Mouse (Mus musculus): ENCODE measurements at regions not wholly inside any gene's neighbourhood (a gene's known extent, or its start where the extent isn't known, plus 50 kb on each side); places are given as distances from the start of the nearest gene placed in this dataset.

- H3K4me2 ChIP-seq (ENCODE audit: low read depth, low read length) = no peak overlapping the region
- ATAC-seq (no peak), DNase-seq (ENCODE audit: low spot score) (no peak)
- no peak overlapping the region for H3K4me3 ChIP-seq (ENCODE audit: low read length)
- H3K36me3 ChIP-seq (ENCODE audit: insufficient read depth, low read length) = no peaks in the 10 kb centered on the region
- no peak for TF ChIP-seq CTCF (IDR thresholded peaks at IDR 0.05; ENCODE audit: low read depth)
- no peak overlapping the region for H3K27ac ChIP-seq
- H3K9me3 ChIP-seq (ENCODE audit: low read length) = no peaks in the 10 kb centered on the region; the same call in 1 of the 2 replicates
- no peaks in the 10 kb centered on the region for H3K4me1 ChIP-seq (ENCODE audit: insufficient read depth, low read length)
- no peaks in the 10 kb centered on the region for H3K27me3 ChIP-seq (ENCODE audit: insufficient read depth, low read length)
- WGBS = 74% methylated on average over 3 of the region's 3 CpGs
- H3K9ac ChIP-seq (replicated peaks; ENCODE audit: low read length) = no peak overlapping the region
Observed at GRCm38 (mm10) chr1:43337168-43337784, 107.1 kb upstream of the Nck2 start.

DNA sequence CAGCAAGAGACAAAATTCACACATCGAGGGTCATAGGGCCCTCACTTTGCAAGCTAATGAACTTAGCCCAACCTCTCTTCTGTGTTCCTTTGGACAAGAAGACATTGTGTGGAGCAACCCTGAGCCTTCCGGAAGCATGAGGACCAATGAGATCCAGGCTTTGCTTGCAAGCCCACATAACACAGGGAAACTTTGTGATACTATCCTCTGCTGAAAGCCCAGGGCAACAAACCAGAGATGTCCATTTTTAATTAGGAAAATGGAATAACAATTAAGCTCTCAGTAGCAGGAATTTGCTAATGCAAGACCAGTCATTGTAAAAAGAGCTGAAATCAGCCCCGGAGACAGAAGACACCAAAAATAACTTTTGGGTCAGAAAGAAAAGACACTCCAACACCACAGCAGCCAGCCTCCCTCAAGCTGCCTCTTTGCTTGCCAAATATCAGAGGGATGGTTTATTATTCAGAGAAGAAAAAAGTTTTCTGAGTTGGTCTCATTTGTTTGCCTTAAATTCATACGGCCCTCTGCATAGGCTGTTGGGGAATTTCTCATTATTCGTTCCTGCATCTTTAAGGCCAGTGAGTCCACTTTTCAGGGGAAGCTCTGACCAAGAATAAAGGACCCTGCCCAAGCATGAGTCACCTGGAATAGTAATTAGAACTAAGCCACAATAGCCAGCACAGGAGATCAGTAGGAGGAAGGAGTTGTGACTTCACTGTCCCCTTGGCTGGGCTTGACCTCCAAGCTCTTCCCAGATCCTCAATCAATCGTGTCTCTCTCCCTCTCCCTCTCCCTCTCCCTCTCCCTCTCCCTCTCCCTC, 106.1 kb upstream of the Nck2 start:
- Histone ChIP-seq H3K4me2 (ENCODE audit: low read depth, low read length) (no peak overlapping the region), H3K36me3 (ENCODE audit: insufficient read depth, low read length) (no peaks in the 10 kb centered on the region), H3K27me3 (ENCODE audit: insufficient read depth, low read length) (no peaks in the 10 kb centered on the region), H3K9me3 (ENCODE audit: low read length) (no peaks in the 10 kb centered on the region; the same call in 1 of the 2 replicates), H3K4me1 (ENCODE audit: insufficient read depth, low read length) (no peaks in the 10 kb centered on the region), H3K4me3 (ENCODE audit: low read length) (no peak overlapping the region), H3K9ac (replicated peaks; ENCODE audit: low read length) (no peak overlapping the region), H3K27ac (no peak overlapping the region)
- 56% methylated on average over 6 of the region's 6 CpGs for WGBS
- no peak for TF ChIP-seq CTCF (IDR thresholded peaks at IDR 0.05; ENCODE audit: low read depth)
- DNase-seq (ENCODE audit: low spot score) (no peak), ATAC-seq (no peak)

DNA sequence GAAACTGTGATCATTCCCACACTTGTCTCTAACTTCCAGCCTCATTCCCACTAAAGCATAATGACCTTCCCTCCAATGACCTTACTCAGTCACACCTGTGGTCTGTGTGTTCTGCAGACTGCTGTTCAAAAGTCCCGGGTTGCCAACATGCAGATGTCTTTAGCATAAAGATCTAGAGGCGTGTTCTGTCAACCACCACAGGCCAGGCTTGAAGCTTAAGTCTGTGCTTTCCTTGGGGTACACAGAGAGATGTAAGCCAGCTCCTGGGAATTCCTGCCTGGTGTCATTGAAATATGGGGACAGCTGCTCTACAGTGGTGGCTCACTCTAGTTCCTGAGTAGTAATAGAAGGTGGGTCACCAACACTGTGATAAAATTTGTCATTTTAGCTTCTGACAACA, 101.5 kb upstream of the Nck2 start:
- H3K27ac ChIP-seq = no peak overlapping the region
- 81% methylated on average over 2 of the region's 2 CpGs for WGBS
- H3K9ac ChIP-seq (replicated peaks; ENCODE audit: low read length) = no peak overlapping the region
- no peak overlapping the region for H3K4me2 ChIP-seq (ENCODE audit: low read depth, low read length)
- no peak for TF ChIP-seq CTCF (IDR thresholded peaks at IDR 0.05; ENCODE audit: low read depth)
- no peaks in the 10 kb centered on the region for H3K27me3 ChIP-seq (ENCODE audit: insufficient read depth, low read length)
- H3K36me3 ChIP-seq (ENCODE audit: insufficient read depth, low read length) = no peaks in the 10 kb centered on the region
- no peak overlapping the region for H3K4me3 ChIP-seq (ENCODE audit: low read length)
- DNase-seq (ENCODE audit: low spot score) = no peak
- no peak for ATAC-seq
- H3K4me1 ChIP-seq (ENCODE audit: insufficient read depth, low read length) = no peaks in the 10 kb centered on the region
- no peaks in the 10 kb centered on the region for H3K9me3 ChIP-seq (ENCODE audit: low read length)

DNA sequence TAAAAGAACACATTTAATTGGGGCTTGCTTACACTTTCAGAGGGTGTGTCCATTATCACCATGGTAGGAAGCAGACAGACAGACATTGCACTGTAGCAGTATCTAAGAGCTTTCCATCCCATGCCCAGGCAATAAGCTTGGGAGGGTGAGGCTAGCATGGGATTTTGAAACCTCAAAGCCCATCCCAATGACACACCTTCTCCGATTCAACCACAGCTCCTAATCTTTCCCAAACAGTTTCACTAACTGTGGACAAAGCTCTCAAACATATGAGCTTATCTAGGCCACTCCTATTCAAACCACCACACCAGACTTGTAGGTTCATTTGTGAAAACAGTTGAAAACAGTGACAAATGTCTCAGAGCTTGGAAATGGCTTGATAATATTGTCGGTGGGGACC, 101.0 kb upstream of the Nck2 start:
- 92% methylated on average over 2 of the region's 2 CpGs for WGBS
- TF ChIP-seq CTCF (IDR thresholded peaks at IDR 0.05; ENCODE audit: low read depth) = no peak
- Histone ChIP-seq H3K36me3 (ENCODE audit: insufficient read depth, low read length) (no peaks in the 10 kb centered on the region), H3K4me1 (ENCODE audit: insufficient read depth, low read length) (no peaks in the 10 kb centered on the region), H3K4me2 (ENCODE audit: low read depth, low read length) (no peak overlapping the region), H3K27me3 (ENCODE audit: insufficient read depth, low read length) (no peaks in the 10 kb centered on the region), H3K9ac (replicated peaks; ENCODE audit: low read length) (no peak overlapping the region), H3K9me3 (ENCODE audit: low read length) (no peaks in the 10 kb centered on the region), H3K27ac (no peak overlapping the region), H3K4me3 (ENCODE audit: low read length) (no peak overlapping the region)
- DNase-seq (ENCODE audit: low spot score) (no peak), ATAC-seq (no peak)

DNA sequence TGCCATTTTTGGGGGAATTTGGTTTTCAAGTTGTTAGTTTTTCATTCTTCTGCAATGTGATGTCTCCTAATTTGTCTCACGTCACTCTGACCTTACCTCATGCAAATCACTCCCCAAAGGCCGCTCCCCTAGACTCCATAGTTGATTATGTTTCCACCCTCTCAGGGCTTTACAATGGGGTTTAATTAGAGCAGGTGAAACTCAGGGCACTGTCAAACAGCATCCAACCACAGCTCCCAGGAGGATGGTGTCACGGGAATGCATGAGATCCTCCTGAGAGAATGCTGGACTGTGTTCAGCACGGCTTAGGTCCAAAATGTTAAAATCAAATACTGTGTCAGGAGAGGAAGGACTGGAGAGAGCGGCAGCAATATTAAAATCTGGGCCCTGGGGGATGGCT, 100.4 kb upstream of the Nck2 start:
- Histone ChIP-seq H3K4me2 (ENCODE audit: low read depth, low read length) (no peak overlapping the region), H3K4me1 (ENCODE audit: insufficient read depth, low read length) (no peaks in the 10 kb centered on the region), H3K27me3 (ENCODE audit: insufficient read depth, low read length) (no peaks in the 10 kb centered on the region), H3K4me3 (ENCODE audit: low read length) (no peak overlapping the region), H3K36me3 (ENCODE audit: insufficient read depth, low read length) (no peaks in the 10 kb centered on the region), H3K27ac (no peak overlapping the region), H3K9me3 (ENCODE audit: low read length) (no peaks in the 10 kb centered on the region), H3K9ac (replicated peaks; ENCODE audit: low read length) (no peak overlapping the region)
- 72% methylated on average over 5 of the region's 5 CpGs for WGBS
- no peak for ATAC-seq
- no peak for TF ChIP-seq CTCF (IDR thresholded peaks at IDR 0.05; ENCODE audit: low read depth)
- DNase-seq (ENCODE audit: low spot score) = no peak

DNA sequence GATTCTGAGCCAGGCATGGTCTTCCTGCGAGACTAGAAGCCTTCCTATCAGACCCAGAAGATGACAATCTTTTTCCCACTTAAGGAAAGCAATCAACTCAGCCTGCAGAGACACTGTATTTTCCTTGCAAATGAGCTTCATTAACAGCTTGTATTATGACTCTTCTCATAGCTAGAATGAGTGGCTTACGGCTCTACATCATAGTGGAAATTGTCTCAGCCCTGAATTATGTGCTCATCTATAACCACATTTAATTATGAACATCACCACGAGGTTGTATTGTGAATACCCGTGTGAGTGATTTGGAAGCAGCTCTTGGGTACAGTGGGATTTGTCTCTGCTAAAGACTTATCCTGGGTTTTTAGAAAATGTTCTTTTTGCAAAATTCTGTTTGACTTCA, 97.2 kb upstream of the Nck2 start:
- TF ChIP-seq CTCF (IDR thresholded peaks at IDR 0.05; ENCODE audit: low read depth) = no peak
- Histone ChIP-seq H3K4me2 (ENCODE audit: low read depth, low read length) (no peak overlapping the region), H3K27ac (no peak overlapping the region), H3K9me3 (ENCODE audit: low read length) (no peaks in the 10 kb centered on the region), H3K4me1 (ENCODE audit: insufficient read depth, low read length) (no peaks in the 10 kb centered on the region), H3K27me3 (ENCODE audit: insufficient read depth, low read length) (no peaks in the 10 kb centered on the region), H3K9ac (replicated peaks; ENCODE audit: low read length) (no peak overlapping the region), H3K36me3 (ENCODE audit: insufficient read depth, low read length) (no peaks in the 10 kb centered on the region), H3K4me3 (ENCODE audit: low read length) (no peak overlapping the region)
- ATAC-seq = 0 out of 2 replicates have a peak, but pooled peaks have one; percentile 35
- 76% methylated on average over 4 of the region's 4 CpGs for WGBS
- DNase-seq (ENCODE audit: low spot score) = no peak

GRCm38 (mm10) chr1:43349966-43350365, 94.4 kb upstream of the Nck2 start:
- ATAC-seq (peak; percentile 32; the same call in 1 of the 2 replicates), DNase-seq (ENCODE audit: low spot score) (no peak)
- Histone ChIP-seq H3K36me3 (ENCODE audit: insufficient read depth, low read length) (no peaks in the 10 kb centered on the region), H3K9ac (replicated peaks; ENCODE audit: low read length) (no peak overlapping the region), H3K27ac (no peak overlapping the region), H3K4me2 (ENCODE audit: low read depth, low read length) (no peak overlapping the region), H3K9me3 (ENCODE audit: low read length) (no peaks in the 10 kb centered on the region), H3K4me3 (ENCODE audit: low read length) (no peak overlapping the region), H3K27me3 (ENCODE audit: insufficient read depth, low read length) (no peaks in the 10 kb centered on the region), H3K4me1 (ENCODE audit: insufficient read depth, low read length) (no peaks in the 10 kb centered on the region)
- 42% methylated on average over 3 of the region's 3 CpGs for WGBS
- TF ChIP-seq CTCF (IDR thresholded peaks at IDR 0.05; ENCODE audit: low read depth) = no peak
